Mouse (Mus musculus): ENCODE results near the gene Bnc1. TPM values are rescaled to one million over a fixed set of nuclear protein-coding genes. Genes with fewer than 3 reads are reported as not detected.

Gene Bnc1
- total RNA-seq, 2 experiments from 2014 or later, result 1.2 to 1.5 TPM

DNA sequence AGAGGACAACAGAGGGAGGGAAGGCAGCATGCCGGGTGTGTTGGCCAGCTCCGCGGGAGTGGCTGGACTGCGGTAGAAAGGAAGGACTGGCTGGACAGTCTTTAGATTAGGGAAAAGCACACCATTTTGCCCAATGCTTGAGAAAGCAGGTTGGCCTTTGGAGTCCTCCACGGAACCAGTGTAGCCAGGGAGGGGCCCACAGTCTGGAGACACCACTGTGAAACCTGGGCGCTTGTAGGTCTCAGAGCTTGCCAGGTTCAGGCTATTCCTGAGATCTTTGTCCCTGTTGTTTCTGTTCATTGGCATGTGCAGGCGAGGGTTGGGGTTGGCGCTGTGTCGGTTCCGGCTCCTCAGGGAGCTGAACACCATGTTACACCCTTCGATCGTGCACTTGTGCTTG, 18.2 kb downstream of the Bnc1 start:
- no peak for DNase-seq

DNA sequence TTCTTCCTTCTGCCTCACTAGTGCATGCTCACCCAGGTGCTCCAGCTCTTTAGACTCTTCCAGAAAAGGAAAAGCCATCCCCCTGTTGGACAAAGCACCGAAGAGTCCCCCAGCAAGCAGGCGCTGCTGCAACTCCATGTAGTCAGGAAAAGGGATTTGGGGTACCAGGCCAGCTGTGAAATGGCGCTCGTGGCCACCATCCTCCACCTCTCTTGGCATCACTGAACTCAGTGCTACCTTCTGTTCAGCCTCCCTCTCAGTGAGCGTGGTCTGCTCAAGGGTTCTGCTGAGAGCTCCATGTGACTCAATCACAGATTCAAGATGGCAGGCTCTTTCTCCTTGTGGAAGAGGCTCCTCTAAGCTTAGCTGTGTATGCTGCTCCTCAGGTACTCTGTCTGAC, 18.8 kb downstream of the Bnc1 start:
- DNase-seq, result no peak

DNA sequence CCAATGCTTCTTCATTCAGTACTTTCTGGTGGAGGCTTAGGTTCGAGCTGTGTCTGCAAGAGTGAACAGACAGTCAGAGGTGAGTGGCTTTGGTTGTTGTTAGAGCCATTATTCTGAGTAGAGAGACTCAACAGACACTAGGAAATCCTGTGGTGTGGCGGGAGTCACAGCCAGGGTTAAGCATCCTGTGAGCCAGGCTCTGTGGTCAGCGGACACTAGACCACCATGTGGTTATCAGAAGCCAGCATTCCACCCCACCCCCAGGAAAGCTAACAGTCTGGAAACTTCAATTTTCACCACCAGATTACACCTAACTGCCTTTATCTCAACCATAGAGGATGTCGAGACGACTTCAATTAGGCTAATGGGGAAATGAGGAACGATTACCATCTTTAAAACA, 23.1 kb downstream of the Bnc1 start:
- DNase-seq, result no peak

DNA sequence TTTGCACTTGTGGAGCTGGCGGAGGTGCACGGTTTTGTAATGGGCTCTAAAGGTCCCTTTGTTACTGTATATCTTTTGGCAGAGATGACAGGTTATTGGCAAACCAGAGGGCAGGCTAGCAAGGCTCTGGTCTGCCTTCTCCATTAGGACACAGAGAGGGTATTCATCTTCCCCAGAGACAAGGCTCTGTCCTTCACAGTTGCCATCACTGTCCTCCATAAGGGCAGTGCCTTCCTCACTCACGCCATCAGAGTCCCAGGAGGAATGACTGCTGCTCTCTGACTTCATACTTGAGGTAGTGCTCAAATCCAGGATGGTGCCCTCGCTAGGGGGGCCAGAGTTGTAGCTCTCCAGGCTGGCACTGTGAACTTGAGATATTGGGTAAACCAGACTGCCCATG, 23.6 kb downstream of the Bnc1 start:
- DNase-seq, result no peak

DNA sequence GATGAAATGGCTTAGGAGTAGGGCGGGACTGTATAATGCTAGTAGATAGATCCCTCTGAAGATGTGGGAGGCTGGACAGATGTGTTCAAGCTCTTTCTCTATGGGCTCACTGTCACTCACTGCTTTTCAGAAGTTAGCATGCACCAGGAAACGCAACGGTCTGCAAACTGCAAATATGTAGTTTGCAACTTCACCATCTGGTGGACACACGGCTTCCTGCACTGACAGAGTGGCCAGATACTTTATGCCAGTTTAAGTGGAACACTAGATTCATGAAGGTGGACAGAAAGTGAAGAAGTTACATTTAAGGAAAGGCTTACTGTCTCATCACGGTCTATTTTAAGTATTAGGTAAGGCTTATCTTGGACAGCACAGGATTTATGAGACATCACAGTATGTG, 25.9 kb downstream of the Bnc1 start:
- DNase-seq, result no peak

DNA sequence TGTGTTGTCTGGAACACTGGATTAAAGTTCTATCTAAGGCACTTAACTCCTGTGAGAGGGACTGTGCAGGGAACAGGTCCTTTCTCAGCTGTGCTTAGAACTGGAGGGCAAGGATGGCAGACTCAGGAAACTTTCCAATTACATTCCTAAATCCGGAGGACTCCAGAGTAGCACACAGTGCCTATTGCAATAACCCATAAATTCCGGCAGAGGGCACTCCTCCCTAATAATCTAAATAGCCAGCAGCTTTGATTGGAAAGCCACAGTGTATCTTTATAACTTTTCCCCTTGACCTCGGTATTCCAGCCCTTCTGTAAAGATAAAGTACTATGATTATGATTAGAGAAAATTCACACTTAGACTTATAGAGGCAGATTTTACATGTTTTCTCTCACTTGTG, 32.4 kb downstream of the Bnc1 start:
- peak; percentile 43 for DNase-seq

DNA sequence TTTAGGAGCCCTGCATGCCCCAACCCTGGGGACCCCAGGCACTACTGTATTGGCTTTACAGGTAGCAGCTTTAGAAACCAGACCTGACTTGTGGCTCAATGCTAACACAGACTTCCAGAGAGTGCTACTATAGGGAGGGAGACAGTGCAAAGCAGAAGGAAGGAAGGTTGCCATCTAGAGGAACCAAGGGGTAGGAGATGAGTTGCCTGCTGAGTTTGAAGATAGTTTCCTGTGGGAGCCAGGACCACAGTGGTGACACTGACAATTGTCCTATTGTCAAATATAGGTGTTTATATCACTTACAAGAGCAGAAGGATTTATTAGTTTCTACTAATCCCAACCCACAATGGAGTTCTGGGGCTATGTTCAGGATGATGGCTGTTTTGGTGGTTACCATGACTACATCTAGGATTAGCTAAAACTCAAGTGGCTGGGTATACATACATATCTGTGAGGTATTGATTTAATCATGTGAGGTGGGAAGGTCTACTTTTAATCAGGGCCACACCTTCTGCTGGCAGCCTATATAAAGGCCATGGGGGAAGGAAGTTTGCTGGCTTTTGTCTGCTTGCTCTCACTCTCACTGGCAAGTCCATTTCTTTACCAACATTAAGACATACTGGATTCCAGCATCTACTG, 37.8 kb downstream of the Bnc1 start:
- peak; percentile 16 for DNase-seq

DNA sequence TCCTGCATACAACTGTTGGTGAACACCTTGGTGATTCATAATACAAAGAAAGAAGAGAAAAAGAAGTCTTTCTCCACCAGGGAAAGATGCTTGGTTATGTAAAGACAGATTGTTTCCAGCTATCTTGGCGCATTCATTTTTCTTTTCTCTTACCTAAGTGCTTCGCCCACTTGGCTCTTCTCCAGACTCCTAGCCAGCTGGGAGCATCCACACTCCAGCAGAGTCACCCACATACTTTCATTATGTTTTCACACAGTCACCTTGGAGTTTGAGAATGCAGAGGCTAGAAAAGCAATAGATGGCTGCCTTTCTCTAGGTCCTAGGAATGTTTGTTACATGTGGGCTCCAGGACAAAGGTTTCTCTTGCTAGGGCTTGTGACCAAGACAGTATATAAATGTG, 41.6 kb downstream of the Bnc1 start:
- no peak for DNase-seq

DNA sequence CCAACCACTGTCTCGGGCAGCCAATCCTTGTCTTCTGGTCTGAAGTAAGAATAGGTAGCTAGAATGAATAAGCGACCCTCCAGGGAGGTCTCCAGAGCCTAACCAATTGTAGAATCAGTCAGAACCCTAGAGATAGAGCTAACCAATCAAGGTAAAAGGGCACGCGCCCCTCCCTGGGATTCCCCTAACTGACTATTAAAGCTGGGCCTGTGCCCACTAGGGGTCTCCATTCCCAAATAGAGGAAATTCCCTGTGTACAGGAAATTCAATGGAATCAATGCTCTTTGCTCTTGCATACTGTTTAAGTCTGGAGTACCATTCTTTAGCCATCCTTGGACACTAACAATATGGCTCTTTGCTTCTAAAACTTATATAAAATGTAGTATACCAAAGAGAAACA, 46.7 kb downstream of the Bnc1 start:
- no peak for DNase-seq

DNA sequence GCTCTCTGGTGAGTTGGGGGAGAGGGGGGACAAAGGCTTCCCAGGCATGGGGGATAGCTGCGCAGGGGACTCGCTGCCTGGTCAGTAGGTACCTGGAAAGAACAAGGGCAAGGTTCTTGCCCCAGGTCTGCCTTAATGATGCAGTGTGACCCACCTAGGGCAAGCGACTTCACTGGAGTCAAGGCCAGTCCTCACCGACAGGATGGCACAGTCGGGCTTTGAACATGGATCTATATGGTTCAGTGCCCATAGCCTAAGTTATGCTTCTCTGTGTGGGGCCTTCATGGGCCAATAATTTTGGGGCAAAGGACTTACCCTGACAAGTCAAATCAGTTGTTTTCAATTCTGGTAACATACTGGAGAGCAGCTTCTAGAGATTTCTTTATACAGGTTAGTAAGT, 57.3 kb downstream of the Bnc1 start:
- no peak for DNase-seq

DNA sequence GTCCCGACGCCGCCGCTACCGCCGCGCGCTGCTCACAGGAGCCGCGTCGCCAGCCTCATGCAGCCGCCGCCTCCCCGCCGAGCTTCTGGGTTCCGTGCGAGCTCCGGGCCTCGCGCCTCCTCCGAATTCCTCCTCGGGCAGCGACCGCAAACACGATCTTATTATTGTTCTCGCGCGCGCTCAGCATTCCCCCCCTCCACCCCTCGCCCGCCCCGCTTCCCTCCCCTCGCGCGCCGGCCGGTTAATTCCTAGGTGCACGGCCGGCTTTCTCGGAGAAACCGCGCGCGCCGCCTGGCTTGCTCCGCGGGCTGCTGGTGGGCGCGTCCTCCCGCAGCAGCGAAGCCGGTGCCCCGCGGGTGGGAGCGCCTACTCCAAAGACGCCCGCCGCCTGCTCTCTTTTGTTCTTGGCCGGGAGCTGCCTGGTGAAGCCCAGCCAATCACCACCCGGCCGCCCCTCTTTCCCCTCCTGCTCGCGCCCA, 57.8 kb downstream of the Bnc1 start, which contains the start of gene Hdgfl3:
Gene Hdgfl3 (minus strand): TSS at position 207 of the 479 bp plus-strand sequence.
- peak; percentile 88 for DNase-seq

DNA sequence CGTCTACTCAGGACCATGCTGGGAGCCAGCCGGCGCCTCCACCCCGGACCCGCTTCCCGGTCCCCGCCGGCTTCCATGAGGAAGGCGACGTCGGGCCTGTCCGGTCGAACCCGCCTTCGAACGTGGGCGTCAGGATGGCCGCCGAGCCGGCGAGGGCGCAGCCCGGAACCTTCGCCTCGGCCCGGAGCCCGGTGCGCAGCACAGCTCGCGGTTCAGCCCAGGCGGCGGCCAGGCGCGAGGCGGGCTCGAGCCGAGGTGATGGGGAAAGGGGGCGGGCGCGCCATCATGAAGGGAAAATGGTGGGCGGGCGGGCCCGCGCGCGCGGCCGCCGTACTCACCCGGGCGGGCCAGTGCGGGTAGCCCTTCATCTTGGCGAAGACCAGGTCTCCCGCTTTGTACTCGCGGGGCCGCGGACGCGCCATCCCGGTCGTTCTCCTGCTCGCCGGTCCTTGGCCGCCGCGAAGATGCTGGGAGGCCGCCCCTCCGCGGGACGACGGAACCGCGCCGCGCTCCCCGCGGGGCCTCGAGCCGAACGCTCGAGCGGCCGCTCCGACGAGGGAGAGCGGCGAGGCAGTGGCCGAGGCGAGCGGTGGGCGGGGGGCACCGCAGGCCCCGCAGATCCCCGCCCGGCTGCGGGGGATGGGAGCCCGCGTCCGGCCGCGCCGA, 58.4 kb downstream of the Bnc1 start:
- peak; percentile 80 for DNase-seq

DNA sequence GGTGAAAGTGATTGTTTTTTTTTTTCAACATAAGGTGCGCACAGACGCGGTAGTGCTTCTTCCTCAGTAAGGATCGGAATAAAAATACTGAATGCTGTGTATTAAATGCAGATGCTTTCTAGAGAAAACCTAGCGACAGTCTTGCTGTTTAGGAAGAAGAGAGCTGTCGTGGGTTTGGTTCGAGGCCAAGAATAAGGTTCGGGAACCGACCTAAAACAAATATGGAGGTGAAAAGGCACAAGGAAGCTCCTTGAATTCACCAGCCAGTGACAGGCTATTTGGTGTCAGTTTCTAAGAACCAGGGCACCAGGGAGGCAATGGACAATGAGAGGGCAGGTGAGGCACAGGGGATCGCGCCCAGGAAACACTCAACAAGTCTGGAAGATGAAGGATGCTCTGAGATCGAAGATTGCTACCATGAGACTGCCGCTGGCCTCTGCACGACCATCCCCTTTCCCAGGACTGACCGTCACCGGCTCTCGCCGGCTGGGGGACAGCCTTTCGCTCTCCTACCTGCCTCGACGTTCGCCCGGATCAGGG, 59.0 kb downstream of the Bnc1 start:
- no peak for DNase-seq

DNA sequence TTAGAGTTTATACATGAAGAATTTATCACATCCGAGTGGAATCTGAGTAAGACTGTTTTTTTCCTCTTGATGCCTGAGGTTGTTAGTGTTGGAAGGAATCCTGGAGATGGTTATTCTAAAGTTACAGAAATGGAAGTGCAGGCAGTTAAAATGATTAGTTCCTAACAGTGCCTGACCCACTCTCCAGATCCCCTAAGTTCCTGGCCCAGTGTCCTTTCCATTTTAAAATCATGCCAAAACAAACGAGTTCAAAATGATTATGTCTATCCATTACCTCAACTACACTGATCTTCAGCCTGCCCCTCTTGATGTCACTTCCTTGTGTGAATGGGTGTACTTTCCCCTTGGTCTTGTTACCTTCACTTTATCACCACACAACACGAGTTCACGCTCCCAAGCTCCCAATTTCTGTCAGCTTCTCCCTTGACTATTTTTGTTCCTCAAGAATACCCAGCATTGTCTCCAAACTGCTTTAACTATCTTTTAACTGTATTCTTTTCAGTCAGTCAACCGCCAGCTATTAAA, 59.5 kb downstream of the Bnc1 start:
- no peak for DNase-seq

DNA sequence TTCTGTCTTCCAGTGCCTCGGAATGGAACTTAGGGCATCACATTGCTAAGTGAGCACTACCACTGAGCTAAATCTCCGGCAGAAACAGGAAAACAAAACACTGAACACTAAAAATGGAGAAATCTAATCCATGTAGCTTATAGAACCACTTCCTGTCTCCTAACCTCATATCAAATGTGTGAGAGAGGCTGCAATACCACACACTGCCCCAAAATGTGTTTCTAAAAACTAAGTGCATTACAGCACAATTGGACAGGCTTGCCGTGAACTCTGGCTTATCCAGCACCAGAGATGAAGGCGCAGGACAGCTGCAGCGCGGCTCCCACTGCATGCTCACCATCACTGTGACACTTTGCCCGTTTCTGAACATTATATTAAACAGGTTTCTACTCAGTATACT, 63.1 kb downstream of the Bnc1 start:
- no peak for DNase-seq

DNA sequence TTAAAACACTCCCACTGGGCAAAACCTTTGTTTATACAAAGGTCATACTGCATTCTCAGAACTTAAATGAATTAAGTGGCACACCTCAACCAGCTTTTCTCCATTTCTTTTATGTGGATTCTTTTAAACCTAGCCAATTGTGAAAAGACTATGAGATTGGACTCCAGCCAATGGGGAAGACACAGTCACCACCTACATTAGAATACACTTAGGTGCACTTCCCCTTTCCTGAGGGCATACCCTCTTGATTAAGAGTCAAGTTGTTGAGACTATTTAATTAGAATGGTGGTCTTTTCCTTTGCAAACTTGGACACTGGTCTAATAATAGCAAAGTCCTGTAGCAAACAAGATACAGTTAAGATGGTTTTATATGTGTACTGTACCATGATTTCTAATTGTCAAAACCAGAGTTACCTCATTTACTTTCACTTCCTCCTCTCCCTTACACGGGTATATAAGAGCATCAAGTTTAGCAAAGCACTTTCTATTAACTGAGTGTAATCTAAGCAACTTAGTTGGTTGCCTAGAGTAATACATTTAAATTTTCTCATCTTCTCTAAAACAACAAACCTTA, 70.6 kb downstream of the Bnc1 start:
- DNase-seq, result no peak

DNA sequence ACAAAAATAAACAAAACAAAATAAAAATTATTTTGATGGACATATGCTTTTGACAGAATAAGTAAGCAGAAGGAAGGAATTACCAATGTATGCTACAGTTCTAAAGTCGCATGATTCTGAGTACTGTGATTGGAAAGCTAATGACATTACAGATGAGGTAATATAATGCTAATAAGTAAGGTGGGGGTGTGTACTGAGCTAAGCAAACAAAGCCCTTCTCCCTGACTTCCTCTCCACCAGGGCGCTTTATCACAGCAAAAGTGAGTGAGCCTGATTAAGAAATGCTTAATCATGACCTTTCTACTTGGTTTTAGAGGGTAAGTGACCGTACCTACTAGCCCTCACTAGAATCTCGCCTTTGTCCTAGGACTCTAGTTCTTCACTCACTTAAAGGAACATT, 71.8 kb downstream of the Bnc1 start:
- no peak for DNase-seq

DNA sequence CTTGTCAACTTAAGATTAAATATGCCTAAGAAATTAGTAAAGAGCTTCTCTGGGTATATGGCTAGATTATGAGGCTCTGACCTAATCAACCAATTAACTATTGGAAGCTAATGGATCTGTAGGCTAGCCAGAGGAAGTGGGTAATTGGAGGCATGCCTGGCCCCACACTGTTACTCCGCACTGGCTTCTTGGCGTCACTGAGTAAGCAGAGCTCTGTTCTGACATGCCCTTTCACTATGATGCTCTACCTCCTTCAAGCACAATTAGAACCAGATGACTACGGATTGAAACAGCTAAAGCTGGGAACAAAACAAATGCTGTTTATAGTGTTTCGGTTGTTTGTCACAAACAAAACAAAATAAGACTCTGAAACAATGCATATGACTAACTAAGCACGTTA, 73.8 kb downstream of the Bnc1 start:
- no peak for DNase-seq

Other genes with a start within 250 kb of the Bnc1 start
- gene Ramac, start 229.4 kb downstream of the Bnc1 start, total RNA-seq (2021), result 10 to 100 TPM; 41.5 to 45.5 TPM
- gene 3110040N11Rik, start 202.8 kb downstream of the Bnc1 start, total RNA-seq (2021), result 10 to 100 TPM; 30.3 to 30.4 TPM
- 100 to 1,000 TPM; 116 to 135 TPM for gene Btbd1, start 162.9 kb downstream of the Bnc1 start, total RNA-seq (2021)
- gene Gm10160, start 136.5 kb downstream of the Bnc1 start, total RNA-seq (2021), result not detected
- 10 to 100 TPM; 15.8 to 21.2 TPM for gene Tm6sf1, start 133.3 kb downstream of the Bnc1 start, total RNA-seq (2021)
- 10 to 100 TPM; 12.2 to 15.8 TPM for gene Hdgfl3, start 57.8 kb downstream of the Bnc1 start, total RNA-seq (2021)
- 10 to 100 TPM in 1 of 2 experiments, 1 to 10 TPM in 1; 9.1 to 10.2 TPM for gene Sh3gl3, start 181.5 kb upstream of the Bnc1 start, total RNA-seq (2021)